Mouse (Mus musculus) ES-Bruce4 (cell line): Measurements from ENCODE around the gene Crkl. TPM values are rescaled to one million over a fixed set of nuclear protein-coding genes. Genes with fewer than 3 reads are reported as not detected.
A peak's percentile ranks its signal among the peaks of the same experiment; 100 is the strongest.

Experiments
- H3K27ac ChIP-seq: 2 replicates; pipeline ENCODE4 v1.5.1; 2012; ENCODE audit warnings: low read length, inconsistent platforms; ENCODE audit not compliant: insufficient read depth
- H3K27me3 ChIP-seq: 2 replicates; pipeline ENCODE4 v1.6.1; 2012; ENCODE audit warnings: mild to moderate bottlenecking, low read length, inconsistent platforms; ENCODE audit not compliant: control insufficient read depth, poor library complexity, insufficient read depth, severe bottlenecking
- H3K36me3 ChIP-seq: 2 replicates; pipeline ENCODE4 v1.6.1; 2012; ENCODE audit warnings: inconsistent platforms, mild to moderate bottlenecking, low read length, moderate library complexity; ENCODE audit not compliant: control insufficient read depth, poor library complexity, insufficient read depth, severe bottlenecking
- H3K4me1 ChIP-seq: one replicate; pipeline ENCODE4 v1.8.1; 2011; ENCODE audit warnings: low read length; ENCODE audit not compliant: control insufficient read depth, insufficient read depth
- H3K4me3 ChIP-seq: 2 replicates; pipeline ENCODE4 v1.5.1; 2011; ENCODE audit warnings: low read depth, mild to moderate bottlenecking, low read length
- H3K9ac ChIP-seq: 2 replicates; pipeline ENCODE4 v1.6.1; 2012; ENCODE audit warnings: low read depth, mild to moderate bottlenecking, inconsistent platforms; ENCODE audit not compliant: poor library complexity, severe bottlenecking
- H3K9me3 ChIP-seq: replicated peaks from 2 replicates; pipeline ENCODE4 v1.6.1; 2012; ENCODE audit warnings: mild to moderate bottlenecking, low read length, inconsistent platforms; ENCODE audit not compliant: control insufficient read depth, poor library complexity, insufficient read depth, severe bottlenecking
- CTCF ChIP-seq: IDR thresholded peaks from one replicate; pipeline ENCODE4 v1.8.1; 2011; ENCODE audit warnings: low read depth, low read length
- EP300 ChIP-seq: IDR thresholded peaks from 2 replicates; pipeline ENCODE4 v1.6.1; 2011; ENCODE audit warnings: low read depth, low read length; ENCODE audit not compliant: insufficient read depth
- POLR2A ChIP-seq: IDR thresholded peaks from one replicate; pipeline ENCODE4 v1.8.1; 2011; ENCODE audit warnings: low read length; ENCODE audit not compliant: insufficient read depth
- polyA plus RNA-seq: library from polyadenylated mRNA; stranded (reverse); fragments of >200 nt; gene quantifications from 2 replicates; pipeline ENCODE4 v1.2.4, GENCODE M21; 2011; ENCODE audit warnings: low read depth; ENCODE audit not compliant: missing spikeins, insufficient read depth, insufficient read length

The Crkl gene
- 45.7 and 48.9 TPM in 2 replicates for polyA plus RNA-seq

GRCm38 (mm10) chr16:17451541-17452372, at the start of gene Crkl:
Gene Crkl, plus strand, starts transcription at chr16:17451987.
- peak within 1 kb of the TSS; percentile 20; the same call in 1 of the 2 replicates for H3K27ac ChIP-seq
- peaks cover 7% of the 10 kb centered on the region; the same call in 1 of the 2 replicates for H3K9me3 ChIP-seq
- TF ChIP-seq POLR2A (peak; percentile 96), EP300 (no peak)
- peak within 1 kb of the TSS; percentile 95 for H3K9ac ChIP-seq
- H3K4me3 ChIP-seq, result peak within 1 kb of the TSS; percentile 87
- H3K27me3 ChIP-seq, result no peaks in the 10 kb centered on the region
- H3K4me1 ChIP-seq, result no peaks in the 10 kb centered on the region
- peaks cover 13% of the 10 kb centered on the region for H3K36me3 ChIP-seq

- no peak overlapping the region for H3K4me3 ChIP-seq
- no peaks in the 10 kb centered on the region for H3K4me1 ChIP-seq
Observed at GRCm38 (mm10) chr16:17402855-17403254, 48.9 kb upstream of the Crkl start.

GRCm38 (mm10) chr16:17405271-17405696, 46.5 kb upstream of the Crkl start:
- H3K27ac ChIP-seq, result no peak overlapping the region
- H3K9me3 ChIP-seq, result no peaks in the 10 kb centered on the region
- peaks cover 5% of the 10 kb centered on the region for H3K4me1 ChIP-seq
- H3K4me3 ChIP-seq, result peak overlapping the region; percentile 70
- no peaks in the 10 kb centered on the region for H3K27me3 ChIP-seq
- H3K9ac ChIP-seq, result peak overlapping the region; percentile 66
- H3K36me3 ChIP-seq, result no peaks in the 10 kb centered on the region
- no peak for TF ChIP-seq CTCF
- TF ChIP-seq POLR2A, result no peak
- no peak for TF ChIP-seq EP300

More at GRCm38 (mm10) chr16:17402855-17403254, 48.9 kb upstream of the Crkl start:
- no peaks in the 10 kb centered on the region for H3K36me3 ChIP-seq
- H3K9me3 ChIP-seq, result no peaks in the 10 kb centered on the region
- H3K27ac ChIP-seq, result no peak overlapping the region
- TF ChIP-seq EP300 (no peak), CTCF (peak; percentile 8)
- no peak overlapping the region for H3K9ac ChIP-seq
- no peaks in the 10 kb centered on the region for H3K27me3 ChIP-seq

DNA sequence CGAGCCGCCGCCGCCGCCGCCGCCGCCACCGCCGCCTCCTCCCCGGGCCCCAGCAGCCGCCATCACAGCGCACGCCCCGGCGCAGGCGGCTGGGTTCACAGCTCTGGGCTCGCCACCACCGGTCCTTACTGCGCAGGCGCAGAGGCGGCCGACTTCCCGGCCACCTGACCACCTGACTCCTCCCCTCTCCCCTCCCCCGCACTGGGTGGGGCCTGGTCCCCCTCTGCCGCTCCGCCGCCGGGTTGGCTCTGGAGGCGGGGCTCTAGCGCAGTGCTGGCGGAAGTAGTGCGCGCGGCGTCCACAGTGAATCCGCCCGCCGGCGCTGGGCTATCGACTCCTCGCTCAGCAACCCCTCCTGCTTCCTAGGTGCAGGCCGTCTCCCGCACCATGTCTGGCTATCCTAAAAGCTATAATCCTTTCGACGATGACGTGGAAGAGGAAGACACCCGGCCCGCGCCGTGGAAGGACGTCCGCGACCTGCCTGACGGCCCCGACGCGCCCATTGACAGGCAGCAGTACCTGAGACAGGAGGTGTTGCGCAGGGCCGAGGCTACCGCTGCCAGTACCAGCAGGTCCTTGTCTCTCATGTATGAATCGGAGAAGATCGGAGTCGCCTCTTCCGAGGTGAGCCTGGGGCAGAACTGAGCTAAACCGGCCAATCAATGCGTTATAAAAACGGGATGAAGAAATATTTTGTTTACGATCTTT, 45.9 kb upstream of the Crkl start, which contains the start of the genes Snap29 and Pi4ka:
TSS of gene Snap29 (plus strand) at position 251 of the 708 bp plus-strand sequence.
TSS of gene Pi4ka (minus strand) at position 579 of the 708 bp plus-strand sequence.
- H3K9ac ChIP-seq, result peak within 1 kb of the TSS; percentile 66
- no peaks in the 10 kb centered on the region for H3K9me3 ChIP-seq
- no peaks in the 10 kb centered on the region for H3K36me3 ChIP-seq
- TF ChIP-seq POLR2A (no peak), CTCF (no peak)
- no peaks in the 10 kb centered on the region for H3K27me3 ChIP-seq
- H3K27ac ChIP-seq, result no peak within 1 kb of the TSS
- H3K4me1 ChIP-seq, result peaks cover 5% of the 10 kb centered on the region
- H3K4me3 ChIP-seq, result peak within 1 kb of the TSS; percentile 84

GRCm38 (mm10) chr16:17406512-17407231, 45.1 kb upstream of the Crkl start:
- peak overlapping the region; percentile 66 for H3K9ac ChIP-seq
- no peak overlapping the region for H3K27ac ChIP-seq
- peaks cover 5% of the 10 kb centered on the region for H3K4me1 ChIP-seq
- TF ChIP-seq CTCF (no peak), POLR2A (no peak), EP300 (no peak)
- no peaks in the 10 kb centered on the region for H3K27me3 ChIP-seq
- no peaks in the 10 kb centered on the region for H3K36me3 ChIP-seq
- H3K4me3 ChIP-seq, result no peak overlapping the region; the same call in 1 of the 2 replicates
- no peaks in the 10 kb centered on the region for H3K9me3 ChIP-seq

- Histone ChIP-seq H3K9ac (no peak overlapping the region), H3K27ac (no peak overlapping the region), H3K4me1 (peaks cover 5% of the 10 kb centered on the region), H3K27me3 (no peaks in the 10 kb centered on the region), H3K36me3 (no peaks in the 10 kb centered on the region), H3K4me3 (no peak overlapping the region), H3K9me3 (no peaks in the 10 kb centered on the region)
- TF ChIP-seq EP300, result no peak
- TF ChIP-seq CTCF, result no peak
- TF ChIP-seq POLR2A, result no peak
Observed at GRCm38 (mm10) chr16:17409046-17409445, 42.7 kb upstream of the Crkl start.
